Mouse (Mus musculus): Measurements from ENCODE around the gene Thrb. TPM values are rescaled to one million over a fixed set of nuclear protein-coding genes. Genes with fewer than 3 reads are reported as not detected.
A peak's percentile ranks its signal among the peaks of the same experiment; 100 is the strongest.

The Thrb gene
- polyA plus RNA-seq, 1 experiment from 2014 or later = 7.8 TPM

DNA sequence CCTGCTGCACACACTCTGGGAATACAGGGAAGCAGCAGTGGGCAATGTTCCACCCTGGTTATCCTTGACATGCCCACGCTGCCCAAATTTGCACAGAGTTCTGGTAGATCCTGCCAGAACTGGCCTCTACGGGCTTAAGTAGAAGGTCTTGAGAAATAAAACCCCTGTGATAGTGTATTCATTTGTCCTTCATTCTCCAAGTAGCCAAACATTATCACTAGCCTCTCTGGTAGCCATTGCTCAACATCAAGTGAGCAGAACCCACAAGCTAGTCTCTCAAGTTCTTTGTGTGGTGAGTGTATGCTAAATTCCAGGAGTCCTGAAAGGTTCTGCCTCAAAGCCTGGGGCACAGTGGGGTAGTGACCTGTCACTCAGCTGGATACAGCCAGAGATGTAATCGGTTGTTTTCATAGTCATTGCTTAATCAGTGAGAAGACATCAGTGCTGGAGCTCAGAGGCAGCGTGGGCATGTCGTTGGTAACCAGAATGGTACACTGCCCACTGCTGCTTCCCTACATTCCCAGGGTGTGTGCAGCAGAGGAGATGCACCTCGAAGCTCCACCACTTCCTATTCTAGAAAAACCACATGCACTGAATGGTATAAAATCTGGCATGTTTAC is 203.8 kb downstream of the Thrb start:
- DNase-seq (ENCODE audit: low read depth, low spot score) (no peak), ATAC-seq (peak; percentile 48)

DNA sequence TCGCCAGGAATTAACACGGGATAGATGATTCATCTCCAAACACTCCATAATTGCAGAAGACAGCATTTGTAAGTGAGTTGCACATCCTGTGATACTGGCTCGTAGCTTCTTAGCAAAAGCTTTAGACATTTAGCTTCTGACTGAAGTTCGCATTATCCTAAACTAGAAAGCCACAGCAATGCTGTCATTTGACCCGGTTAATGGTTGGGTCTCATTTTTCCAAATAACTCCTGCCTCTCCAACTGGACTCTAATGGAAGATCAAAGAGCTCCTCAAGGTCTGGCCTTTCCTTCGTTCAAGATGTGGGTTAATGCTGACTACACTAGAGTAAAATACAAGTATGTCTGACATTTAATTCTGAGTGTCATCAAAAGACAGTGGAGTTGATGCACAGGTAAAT is 208.3 kb downstream of the Thrb start:
- ATAC-seq (peak; percentile 68), DNase-seq (ENCODE audit: low read depth, low spot score) (no peak)
- in situ Hi-C loops (cut with MboI; ENCODE audit: low pct_unique_long_range_greater_than_20kb) = loop anchor here (10.0 kb wide), 1 partner anchor 204 kb away; the partner anchor contains the start of gene Thrb
- H3K27me3 ChIP-seq = no peaks in the 10 kb centered on the region
- CTCF ChIA-PET = interaction anchor here (1.2 to 3.1 kb wide), 3 partner anchors 9 to 94 kb away, joined by 3 to 9 read pairs (median 5); no protein-coding TSS in a partner anchor
- POLR2A ChIA-PET = no interaction called here
- TF ChIP-seq CTCF (IDR thresholded peaks at IDR 0.05) = no peak

More for the DNA sequence above, 203.8 kb downstream of the Thrb start:
- CTCF ChIA-PET = interaction anchor here (1.8 kb wide), 1 partner anchor 10 kb away, joined by 5 read pairs; no protein-coding TSS in a partner anchor
- no peaks in the 10 kb centered on the region for H3K27me3 ChIP-seq
- no peak for TF ChIP-seq CTCF (IDR thresholded peaks at IDR 0.05)
- in situ Hi-C loops (cut with MboI; ENCODE audit: low pct_unique_long_range_greater_than_20kb) = loop anchor here (10.0 kb wide), 1 partner anchor 199 kb away; the partner anchor contains the start of gene Thrb
- POLR2A ChIA-PET = no interaction called here

DNA sequence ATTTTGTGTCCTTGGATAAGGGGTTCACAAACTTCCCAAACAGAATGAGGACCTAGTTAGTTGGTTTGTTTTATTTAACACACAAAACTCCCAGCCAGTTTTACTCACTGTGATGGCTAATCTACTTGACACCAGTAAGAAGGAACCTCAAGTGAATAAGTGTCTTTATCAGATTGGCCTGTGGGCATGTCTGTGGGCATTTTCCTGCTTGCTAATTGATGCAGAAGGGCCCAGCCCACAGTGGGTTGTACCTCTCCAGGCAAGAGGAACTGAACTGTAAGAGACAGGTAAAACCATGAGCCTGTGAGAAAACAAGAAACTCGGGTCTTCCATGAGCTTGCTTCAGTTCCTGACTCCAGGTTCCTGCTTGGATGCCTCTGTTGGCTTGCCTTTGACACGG is 215.9 kb downstream of the Thrb start:
- DNase-seq (ENCODE audit: low read depth, low spot score) (no peak), ATAC-seq (peak; percentile 35)
- POLR2A ChIA-PET = no interaction called here
- H3K27me3 ChIP-seq = no peaks in the 10 kb centered on the region
- CTCF ChIA-PET = interaction anchor here (1.3 to 1.6 kb wide), 2 partner anchors 18 to 42 kb away, joined by 4 read pairs; no protein-coding TSS in a partner anchor
- no peak for TF ChIP-seq CTCF (IDR thresholded peaks at IDR 0.05)
- in situ Hi-C loops (cut with MboI; ENCODE audit: low pct_unique_long_range_greater_than_20kb) = no loop called here

DNA sequence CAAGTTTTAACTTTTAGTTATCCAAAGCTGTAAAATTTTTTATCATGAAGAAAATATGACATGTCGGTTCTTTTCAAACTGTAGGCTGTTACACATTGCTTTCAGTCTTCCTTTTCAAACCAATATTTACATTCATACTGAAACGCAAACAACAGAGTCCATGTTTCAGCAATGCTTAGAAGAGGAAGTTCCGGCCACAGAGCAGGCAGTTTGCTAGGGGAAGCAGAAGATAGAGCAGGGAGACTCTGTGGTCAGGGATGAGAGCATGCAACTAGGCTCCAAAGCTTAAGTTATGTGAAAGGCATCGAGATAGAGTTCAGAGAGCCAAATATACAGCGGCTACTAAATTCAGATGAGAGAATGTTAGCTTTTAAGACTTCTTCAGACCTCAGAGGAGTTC is 219.4 kb downstream of the Thrb start:
- DNase-seq (ENCODE audit: low read depth, low spot score) = no peak
- ATAC-seq = no peak
- ChIA-PET POLR2A (no interaction called here), CTCF (interaction anchor here (2.2 kb wide), 1 partner anchor 10 kb away, joined by 9 read pairs; no protein-coding TSS in a partner anchor)
- no peak for TF ChIP-seq CTCF (IDR thresholded peaks at IDR 0.05)
- H3K27me3 ChIP-seq = no peaks in the 10 kb centered on the region
- in situ Hi-C loops (cut with MboI; ENCODE audit: low pct_unique_long_range_greater_than_20kb) = no loop called here

DNA sequence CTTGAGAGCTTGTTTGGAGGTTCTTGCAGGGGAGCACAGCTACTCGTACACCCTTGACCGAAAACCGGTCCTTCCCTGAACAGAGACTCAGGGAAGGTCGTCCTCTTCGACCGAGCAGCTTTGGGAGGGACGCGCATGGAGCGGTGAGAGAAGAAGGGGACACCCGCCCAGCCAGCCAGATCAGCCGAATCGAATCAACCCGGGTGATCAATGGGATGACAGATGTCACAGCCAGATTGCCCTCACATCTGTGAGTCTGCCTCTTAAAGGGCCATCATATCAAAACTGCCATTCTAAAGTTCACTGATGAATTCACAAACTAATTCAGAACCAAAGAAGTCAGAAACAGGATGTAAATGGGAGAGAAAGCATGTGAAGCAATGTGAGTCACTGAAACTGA is 224.8 kb downstream of the Thrb start:
- in situ Hi-C loops (cut with MboI; ENCODE audit: low pct_unique_long_range_greater_than_20kb) = no loop called here
- DNase-seq (ENCODE audit: low read depth, low spot score) (no peak), ATAC-seq (no peak)
- H3K27me3 ChIP-seq = no peaks in the 10 kb centered on the region
- CTCF ChIA-PET = no interaction called here
- POLR2A ChIA-PET = no interaction called here
- no peak for TF ChIP-seq CTCF (IDR thresholded peaks at IDR 0.05)

DNA sequence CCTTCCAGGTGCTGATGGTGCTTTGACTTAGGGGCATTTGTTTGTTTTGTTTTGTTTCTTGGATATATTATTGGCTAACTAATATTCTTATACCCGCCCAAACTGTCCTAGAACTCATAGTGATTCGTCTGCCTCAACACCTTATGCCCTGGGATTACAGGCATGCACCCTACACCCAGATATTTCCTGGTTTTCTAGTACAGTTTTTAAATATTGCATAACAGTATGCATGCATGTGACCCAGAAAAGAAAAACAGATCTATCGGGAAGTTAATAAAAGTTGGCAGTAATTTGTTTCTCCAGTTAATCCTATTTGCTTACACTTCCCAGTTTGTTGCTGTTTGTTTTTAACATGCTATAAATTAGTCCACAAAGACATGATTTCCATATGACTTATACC is 225.3 kb downstream of the Thrb start:
- no peak for DNase-seq (ENCODE audit: low read depth, low spot score)
- TF ChIP-seq CTCF (IDR thresholded peaks at IDR 0.05) = no peak
- ChIA-PET POLR2A (no interaction called here), CTCF (no interaction called here)
- in situ Hi-C loops (cut with MboI; ENCODE audit: low pct_unique_long_range_greater_than_20kb) = no loop called here
- no peak for ATAC-seq
- H3K27me3 ChIP-seq = no peaks in the 10 kb centered on the region

DNA sequence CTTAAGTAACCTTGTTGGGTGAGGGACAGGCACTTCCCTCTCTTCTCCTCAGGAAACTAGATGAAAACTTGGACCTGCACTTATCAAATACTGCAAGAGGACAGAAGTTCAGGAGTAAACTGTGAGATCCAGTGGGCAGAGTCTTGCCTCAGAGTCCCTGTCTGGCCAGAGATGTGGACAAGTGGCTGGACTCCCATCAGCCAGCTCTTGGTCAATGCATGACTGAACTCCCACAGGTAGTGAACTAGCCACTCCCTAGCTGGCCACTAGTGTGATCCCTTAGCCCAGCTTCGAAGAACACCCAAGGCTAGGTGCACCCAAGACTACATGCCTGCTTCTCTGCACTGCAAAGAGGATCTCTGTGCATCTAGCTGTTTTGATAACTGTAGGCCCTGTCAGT is 234.7 kb downstream of the Thrb start:
- ChIA-PET CTCF (interaction anchor here (1.6 kb wide), 1 partner anchor 19 kb away, joined by 4 read pairs; no protein-coding TSS in a partner anchor), POLR2A (no interaction called here)
- ATAC-seq (no peak), DNase-seq (ENCODE audit: low read depth, low spot score) (no peak)
- no peaks in the 10 kb centered on the region for H3K27me3 ChIP-seq
- TF ChIP-seq CTCF (IDR thresholded peaks at IDR 0.05) = no peak
- in situ Hi-C loops (cut with MboI; ENCODE audit: low pct_unique_long_range_greater_than_20kb) = no loop called here

DNA sequence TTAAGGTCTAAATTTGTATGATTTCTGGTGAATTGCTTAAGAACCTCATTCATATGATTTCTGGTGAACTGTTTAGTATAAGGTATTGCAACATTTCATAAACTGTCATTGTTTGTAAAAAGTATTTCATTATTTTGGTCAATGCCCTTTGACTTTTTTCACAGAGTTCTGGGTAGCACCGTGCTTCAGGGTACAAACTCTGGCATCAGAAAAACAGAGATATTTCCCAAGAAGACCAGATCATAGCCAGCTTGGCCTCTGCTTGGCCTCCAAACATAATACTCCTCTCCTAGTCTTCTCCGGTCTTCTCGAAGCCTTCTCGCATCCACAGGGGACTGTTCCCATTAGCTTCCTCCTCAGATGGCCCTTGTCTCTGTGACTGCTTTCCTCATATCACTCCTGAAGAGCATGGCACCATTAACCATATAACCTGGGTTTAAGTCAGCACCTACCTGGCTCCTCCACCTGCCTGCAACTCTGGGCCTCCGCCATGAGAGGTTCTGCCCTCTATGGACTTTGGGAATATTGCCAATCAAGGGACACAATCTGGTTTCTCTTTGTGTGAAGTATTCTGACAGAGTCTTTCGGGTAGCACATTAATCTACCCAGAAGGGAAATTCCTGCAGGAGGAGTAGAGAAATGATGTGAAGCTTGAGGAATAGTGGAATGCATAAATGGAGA is 239.8 kb downstream of the Thrb start:
- in situ Hi-C loops (cut with MboI; ENCODE audit: low pct_unique_long_range_greater_than_20kb) = no loop called here
- CTCF ChIA-PET = interaction anchor here (1.3 kb wide), 1 partner anchor 11 kb away, joined by 3 read pairs; no protein-coding TSS in a partner anchor
- POLR2A ChIA-PET = no interaction called here
- no peaks in the 10 kb centered on the region for H3K27me3 ChIP-seq
- no peak for ATAC-seq
- DNase-seq (ENCODE audit: low read depth, low spot score) = no peak
- no peak for TF ChIP-seq CTCF (IDR thresholded peaks at IDR 0.05)

DNA sequence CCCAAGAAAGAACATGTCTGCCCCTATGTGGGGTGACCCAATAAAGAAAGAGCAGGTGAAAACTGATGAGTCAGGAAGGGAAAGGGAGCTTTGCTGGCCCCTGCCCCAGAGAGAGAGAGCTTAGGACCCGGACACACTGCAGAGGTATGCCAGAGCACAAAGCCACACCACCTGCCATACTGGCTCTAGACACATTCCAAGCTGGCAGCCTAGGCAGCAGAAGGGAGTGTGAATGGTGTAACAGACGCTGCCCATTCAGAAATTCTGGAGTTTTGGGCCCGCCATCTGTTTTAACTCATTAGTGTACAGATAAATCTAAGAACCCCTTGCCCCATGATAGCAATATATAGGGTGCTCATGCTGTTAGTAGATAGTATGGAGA is 240.3 kb downstream of the Thrb start:
- DNase-seq (ENCODE audit: low read depth, low spot score) (no peak), ATAC-seq (no peak)
- H3K27me3 ChIP-seq = no peaks in the 10 kb centered on the region
- no peak for TF ChIP-seq CTCF (IDR thresholded peaks at IDR 0.05)
- POLR2A ChIA-PET = no interaction called here
- CTCF ChIA-PET = interaction anchor here (1.3 kb wide), 1 partner anchor 11 kb away, joined by 3 read pairs; no protein-coding TSS in a partner anchor
- in situ Hi-C loops (cut with MboI; ENCODE audit: low pct_unique_long_range_greater_than_20kb) = no loop called here

DNA sequence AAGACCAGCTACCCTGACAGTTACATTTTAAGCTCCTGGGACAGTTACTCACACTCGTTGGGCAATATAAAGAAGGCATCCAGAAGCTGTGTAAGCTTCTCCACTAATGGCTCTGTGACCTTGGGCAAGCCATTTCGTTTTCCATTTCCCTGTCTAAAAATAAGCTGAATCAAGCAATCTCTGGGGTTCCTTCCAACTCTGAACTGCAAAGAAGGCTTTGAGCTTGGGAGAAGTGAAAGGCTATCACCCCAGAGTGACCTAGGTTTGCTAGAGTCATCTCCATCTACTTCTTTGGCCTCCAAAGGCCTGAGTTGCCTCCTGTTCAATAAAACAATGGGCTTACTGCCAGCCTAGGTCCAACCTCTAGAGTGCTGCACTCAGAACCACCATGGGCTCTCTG is 242.4 kb downstream of the Thrb start:
- POLR2A ChIA-PET = no interaction called here
- no peak for ATAC-seq
- in situ Hi-C loops (cut with MboI; ENCODE audit: low pct_unique_long_range_greater_than_20kb) = no loop called here
- no peak for TF ChIP-seq CTCF (IDR thresholded peaks at IDR 0.05)
- no peaks in the 10 kb centered on the region for H3K27me3 ChIP-seq
- CTCF ChIA-PET = interaction anchor here (1.0 to 1.7 kb wide), 2 partner anchors 55 to 241 kb away, joined by 3 to 6 read pairs; no protein-coding TSS in a partner anchor
- no peak for DNase-seq (ENCODE audit: low read depth, low spot score)

DNA sequence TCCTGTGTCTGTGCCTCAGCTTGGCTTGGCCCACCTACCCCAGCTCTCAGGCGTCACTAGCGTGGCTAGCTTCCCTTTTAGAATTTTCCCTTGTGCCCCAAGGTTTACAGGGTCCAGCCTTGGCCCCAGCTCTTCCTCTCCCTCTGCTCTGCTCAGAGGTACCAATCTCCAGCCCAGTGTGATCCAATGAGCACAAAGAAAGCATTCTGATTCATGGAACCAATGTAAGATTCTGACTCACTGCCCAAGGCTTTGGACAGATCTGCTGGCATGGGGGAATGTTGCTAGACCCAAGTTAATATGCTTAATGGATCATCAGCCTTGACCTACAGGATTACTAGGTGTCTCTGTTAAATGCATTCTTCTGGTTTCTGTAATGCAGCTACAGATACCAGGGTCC is 243.1 kb downstream of the Thrb start:
- H3K27me3 ChIP-seq = no peaks in the 10 kb centered on the region
- no peak for TF ChIP-seq CTCF (IDR thresholded peaks at IDR 0.05)
- peak; percentile 95 for ATAC-seq
- ChIA-PET POLR2A (no interaction called here), CTCF (interaction anchor here (1.0 to 1.7 kb wide), 2 partner anchors 56 to 242 kb away, joined by 3 to 6 read pairs; no protein-coding TSS in a partner anchor)
- DNase-seq (ENCODE audit: low read depth, low spot score) = no peak
- in situ Hi-C loops (cut with MboI; ENCODE audit: low pct_unique_long_range_greater_than_20kb) = no loop called here

All from Patski (cell line).